Mouse (Mus musculus) intestine, embryonic 14.5 days (tissue): ENCODE measurements around the gene Dab2ip. TPM values are rescaled to one million over a fixed set of nuclear protein-coding genes. Genes with fewer than 3 reads are reported as not detected.

Experiments
- ATAC-seq: fragments of 200-750 bp; cut with Nextera tagmentation; replicated peaks from 2 replicates; pipeline ENCODE4 v1.8.0; 2017; ENCODE audit warnings: low read depth, moderate number of reproducible peaks, moderate TSS enrichment, moderate library complexity; ENCODE audit not compliant: low FRiP score, low TSS enrichment
- DNase-seq: peaks from one replicate; pipeline ENCODE4 v3.0.0-alpha.2; 2018; ENCODE audit warnings: low spot score
- H3K27ac ChIP-seq: fragments of 300-500 bp; sonication (generic); 2 replicates; pipeline ENCODE4 v1.5.1; 2014; ENCODE audit warnings: low read depth, mild to moderate bottlenecking, control low read depth
- H3K27me3 ChIP-seq: fragments of 300-500 bp; sonication (generic); replicated peaks from 2 replicates; pipeline ENCODE4 v1.6.1; 2014; ENCODE audit warnings: low read length, control low read depth; ENCODE audit not compliant: control insufficient read depth, insufficient read depth
- H3K36me3 ChIP-seq: fragments of 300-500 bp; sonication (generic); 2 replicates; pipeline ENCODE4 v1.6.1; 2014; ENCODE audit warnings: low read length, control low read depth; ENCODE audit not compliant: control insufficient read depth, insufficient read depth
- H3K4me1 ChIP-seq: fragments of 300-500 bp; sonication (generic); replicated peaks from 2 replicates; pipeline ENCODE4 v1.6.1; 2014; ENCODE audit warnings: low read length, control low read depth, mixed read lengths; ENCODE audit not compliant: control insufficient read depth, insufficient read depth
- H3K4me2 ChIP-seq: fragments of 300-500 bp; sonication (generic); 2 replicates; pipeline ENCODE4 v1.6.1; 2014; ENCODE audit warnings: low read length
- H3K4me3 ChIP-seq: fragments of 300-500 bp; sonication (generic); 2 replicates; pipeline ENCODE4 v1.5.1; 2014; ENCODE audit warnings: low read depth, low read length, control low read depth, mixed read lengths
- H3K9ac ChIP-seq: fragments of 300-500 bp; sonication (generic); 2 replicates; pipeline ENCODE4 v1.6.1; 2014; ENCODE audit warnings: mild to moderate bottlenecking, low read length
- H3K9me3 ChIP-seq: fragments of 300-500 bp; sonication (generic); 2 replicates; pipeline ENCODE4 v1.6.1; 2016; ENCODE audit warnings: low read length, control low read depth; ENCODE audit not compliant: control insufficient read depth
- whole genome bisulfite sequencing: fragments of 180-500 bp; shearing (Covaris S2); extraction: QIAGEN DNeasy Blood & Tissue Kit; methylation state at CpG from one replicate; pipeline ENCODE4 v1.1.7; 2014; 5-methylcytosine and 5-hydroxymethylcytosine counted together
- polyA plus RNA-seq: library from polyadenylated mRNA; unstranded; fragments of >200 nt; fragmentation: Nextera tagmentation; extraction: Ambion mirVana; gene quantifications from 2 replicates; pipeline ENCODE4 v1.2.1, GENCODE M21; 2014

Dab2ip gene
- polyA plus RNA-seq, 1 experiment from 2014 or later: 47.8 TPM

- DNase-seq (no peak), ATAC-seq (no peak)
- no peak overlapping the region for H3K27ac ChIP-seq
- H3K27me3 ChIP-seq: no peaks in the 10 kb centered on the region
- H3K4me3 ChIP-seq: no peak overlapping the region
- WGBS: 73% methylated on average over 2 of the region's 2 CpGs
- H3K9ac ChIP-seq: no peak overlapping the region
- H3K4me1 ChIP-seq: no peaks in the 10 kb centered on the region
- H3K36me3 ChIP-seq: no peaks in the 10 kb centered on the region
- H3K9me3 ChIP-seq: no peaks in the 10 kb centered on the region
- H3K4me2 ChIP-seq: no peak overlapping the region
Observed at GRCm38 (mm10) chr2:35529086-35529485, 29.0 kb upstream of the Dab2ip start.

GRCm38 (mm10) chr2:35529856-35530255 lies 28.2 kb upstream of the Dab2ip start:
- H3K4me2 ChIP-seq: no peak overlapping the region

GRCm38 (mm10) chr2:35530732-35531131 lies 27.3 kb upstream of the Dab2ip start:
- no peaks in the 10 kb centered on the region for H3K9me3 ChIP-seq
- H3K27ac ChIP-seq: no peak overlapping the region
- WGBS: 83% methylated on average over 10 of the region's 10 CpGs
- no peaks in the 10 kb centered on the region for H3K36me3 ChIP-seq
- no peak overlapping the region for H3K4me3 ChIP-seq
- no peak overlapping the region for H3K4me2 ChIP-seq
- no peak for ATAC-seq
- no peak for DNase-seq
- no peaks in the 10 kb centered on the region for H3K4me1 ChIP-seq
- no peak overlapping the region for H3K9ac ChIP-seq
- H3K27me3 ChIP-seq: no peaks in the 10 kb centered on the region

More at GRCm38 (mm10) chr2:35529856-35530255, 28.2 kb upstream of the Dab2ip start:
- Histone ChIP-seq H3K36me3 (no peaks in the 10 kb centered on the region), H3K9ac (no peak overlapping the region), H3K4me1 (no peaks in the 10 kb centered on the region), H3K9me3 (no peaks in the 10 kb centered on the region), H3K27ac (no peak overlapping the region), H3K4me3 (no peak overlapping the region), H3K27me3 (no peaks in the 10 kb centered on the region)
- no peak for DNase-seq
- no peak for ATAC-seq
- 65% methylated on average over 4 of the region's 4 CpGs for WGBS

GRCm38 (mm10) chr2:35533646-35534045 lies 24.4 kb upstream of the Dab2ip start:
- Histone ChIP-seq H3K4me1 (no peaks in the 10 kb centered on the region), H3K9ac (no peak overlapping the region), H3K36me3 (no peaks in the 10 kb centered on the region), H3K4me2 (no peak overlapping the region), H3K27me3 (no peaks in the 10 kb centered on the region), H3K27ac (no peak overlapping the region), H3K4me3 (no peak overlapping the region), H3K9me3 (no peaks in the 10 kb centered on the region)
- 76% methylated on average over 9 of the region's 9 CpGs for WGBS
- DNase-seq: no peak
- ATAC-seq: no peak

GRCm38 (mm10) chr2:35539276-35539972 lies 18.6 kb upstream of the Dab2ip start:
- Histone ChIP-seq H3K4me3 (no peak overlapping the region), H3K27ac (peak overlapping the region; percentile 87), H3K9ac (no peak overlapping the region), H3K4me2 (peak overlapping the region; percentile 24; the same call in 1 of the 2 replicates), H3K9me3 (no peaks in the 10 kb centered on the region), H3K27me3 (no peaks in the 10 kb centered on the region), H3K36me3 (no peaks in the 10 kb centered on the region), H3K4me1 (peaks cover 13% of the 10 kb centered on the region; the same call in 1 of the 2 replicates)
- ATAC-seq: peak; percentile 50; the same call in 1 of the 2 replicates
- peak; percentile 97 for DNase-seq
- WGBS: 6% methylated on average over 13 of the region's 13 CpGs

GRCm38 (mm10) chr2:35540798-35541197 lies 17.3 kb upstream of the Dab2ip start:
- no peak overlapping the region for H3K4me2 ChIP-seq
- no peaks in the 10 kb centered on the region for H3K27me3 ChIP-seq
- ATAC-seq (no peak), DNase-seq (no peak)
- H3K27ac ChIP-seq: no peak overlapping the region
- H3K4me1 ChIP-seq: peaks cover 23% of the 10 kb centered on the region
- no peaks in the 10 kb centered on the region for H3K36me3 ChIP-seq
- H3K4me3 ChIP-seq: no peak overlapping the region
- 15% methylated on average over 4 of the region's 4 CpGs for WGBS
- H3K9me3 ChIP-seq: no peaks in the 10 kb centered on the region
- H3K9ac ChIP-seq: no peak overlapping the region

GRCm38 (mm10) chr2:35544717-35545116 lies 13.3 kb upstream of the Dab2ip start:
- 4% methylated on average over 14 of the region's 14 CpGs for WGBS
- Histone ChIP-seq H3K27ac (peak overlapping the region; percentile 65), H3K4me3 (peak overlapping the region; percentile 13; the same call in 1 of the 2 replicates)

GRCm38 (mm10) chr2:35545125-35545590 lies 12.9 kb upstream of the Dab2ip start:
- H3K4me1 ChIP-seq: peaks cover 17% of the 10 kb centered on the region
- WGBS: 18% methylated on average over 7 of the region's 7 CpGs
- peak overlapping the region; percentile 13; the same call in 1 of the 2 replicates for H3K4me3 ChIP-seq
- no peaks in the 10 kb centered on the region for H3K27me3 ChIP-seq
- peak overlapping the region; percentile 65 for H3K27ac ChIP-seq
- H3K36me3 ChIP-seq: no peaks in the 10 kb centered on the region
- DNase-seq (no peak), ATAC-seq (peak; percentile 60)
- 0 out of 2 replicates have a peak overlapping the region, but pooled peaks have one; percentile 35 for H3K9ac ChIP-seq
- peak overlapping the region; percentile 63 for H3K4me2 ChIP-seq
- H3K9me3 ChIP-seq: no peaks in the 10 kb centered on the region

More at GRCm38 (mm10) chr2:35544717-35545116, 13.3 kb upstream of the Dab2ip start:
- H3K9me3 ChIP-seq: no peaks in the 10 kb centered on the region
- DNase-seq (peak; percentile 89), ATAC-seq (peak; percentile 74)
- H3K4me1 ChIP-seq: peaks cover 17% of the 10 kb centered on the region
- no peaks in the 10 kb centered on the region for H3K27me3 ChIP-seq
- H3K9ac ChIP-seq: 0 out of 2 replicates have a peak overlapping the region, but pooled peaks have one; percentile 35
- H3K36me3 ChIP-seq: no peaks in the 10 kb centered on the region
- peak overlapping the region; percentile 63 for H3K4me2 ChIP-seq
